8 mouse cellular contexts compared by ENCODE assay signal in genomic region chr4:32826925-32827324, GRCm38 (mm10). TPM values are rescaled to one million over a fixed set of nuclear protein-coding genes. Genes with fewer than 3 reads are reported as not detected.
DNase-seq lines count a peak whose midpoint lies in the region.

No protein-coding gene starts in this region.

- peak; percentile 17 for DNase-seq in adrenal gland, postnatal 14 days
- no peak for DNase-seq in adrenal gland, postnatal 4 days (ENCODE audit: low spot score in 2 of 2)
- peak; percentile 95 for DNase-seq in left cerebral cortex, postnatal 4 days
- DNase-seq in left cerebral cortex, adult 8-10 months (ENCODE audit: low spot score in 2 of 2), result no peak
- peak; percentile 86 to 94 for DNase-seq in cerebellum, postnatal 25 days
- peak; percentile 10 to 21 for DNase-seq in kidney, postnatal 4 days
- no peak for DNase-seq in embryo, embryonic 10.5 days (ENCODE audit: low spot score)
- DNase-seq in thymus, postnatal 14 days, result no peak

- intact Hi-C loops in left cerebral cortex, postnatal 4 days (cut with DNase I), result no loop called here

RNA-seq across cellular contexts. Expression of gene Lyrm2, which starts 26.9 kb away (rescaled TPM):
- total RNA-seq in adrenal gland, postnatal 14 days (2021), result 51.7 and 53.2 TPM in 2 replicates
- 10 to 100 TPM; 61.0 to 65.9 TPM for total RNA-seq in adrenal gland, postnatal 4 days (2021)
- total RNA-seq in left cerebral cortex, postnatal 4 days (2021), result 10 to 100 TPM; 40.7 to 44.0 TPM
- total RNA-seq in left cerebral cortex, adult 8-10 months (2022), result 10 to 100 TPM; 31.0 to 42.0 (median 40.2) TPM

Comparison
In these comparisons a context has a peak if more than half of its experiments do, and no peak if none do; other contexts are left out.
1. DNase-seq: peak in adrenal gland, postnatal 14 days (single experiment), left cerebral cortex, postnatal 4 days (single experiment), cerebellum, postnatal 25 days (2 of 2) and kidney, postnatal 4 days (2 of 2); none in adrenal gland, postnatal 4 days (0 of 2), left cerebral cortex, adult 8-10 months (0 of 2), embryo, embryonic 10.5 days (single experiment) and thymus, postnatal 14 days (single experiment).